ENCODE assay signal across 9 mouse cellular contexts in genomic region chr1:194929972-194930355, GRCm38 (mm10). TPM values are rescaled to one million over a fixed set of nuclear protein-coding genes. Genes with fewer than 3 reads are reported as not detected.
DNase-seq lines count a peak whose midpoint lies in the region; TF ChIP-seq lines count a peak whose summit lies in the region.
"Had no signal": no experiment of that assay in that cellular context is flagged by ENCODE, and none has a peak within 500 bp of the region (broad histone marks: within the 10 kb centered on the region; RNA-seq: fewer than 3 reads in every experiment).

No protein-coding gene starts in this region.

- H3K27me3 ChIP-seq in myocyte (ENCODE audit: control insufficient read depth, insufficient read depth, insufficient read length) = no peaks in the 10 kb centered on the region

- H3K27ac ChIP-seq in left cerebral cortex, adult 2 months = peak overlapping the region; percentile 61

- H3K4me3 ChIP-seq in left cerebral cortex, adult 2 months = no peak overlapping the region
- no peak overlapping the region for H3K4me3 ChIP-seq in myocyte

- peak overlapping the region; percentile 54 for H3K4me2 ChIP-seq in myocyte (ENCODE audit: low read depth)

- intact Hi-C loops in left cerebral cortex, adult 2 months (cut with DNase I) = no loop called here

- H3K79me2 ChIP-seq in myocyte (ENCODE audit: control insufficient read depth, insufficient read depth) = no peaks in the 10 kb centered on the region

- no peak for TF ChIP-seq CTCF in left cerebral cortex, adult 2 months (IDR thresholded peaks at IDR 0.05)

- H3ac ChIP-seq in myocyte (ENCODE audit: control insufficient read depth, insufficient read length) = no peak overlapping the region

- no peak for TF ChIP-seq POLR2A in myocyte (IDR thresholded peaks at IDR 0.05; ENCODE audit: insufficient read length, low read depth)

- H3K36me3 ChIP-seq in myocyte (ENCODE audit: control insufficient read depth, insufficient read depth) = no peaks in the 10 kb centered on the region

- no peak for DNase-seq in left cerebral cortex, adult 2 months (ENCODE audit: extremely low spot score in 1 of 2, low spot score in 2 of 2)
- no peak for DNase-seq in left cerebral cortex, adult 11 months (ENCODE audit: low spot score)
- DNase-seq in embryo, embryonic 10.5 days (ENCODE audit: low spot score) = peak; percentile 18
- peak; percentile 46 for DNase-seq in gonadal fat pad, adult 2 months (ENCODE audit: low read depth)
- no peak for DNase-seq in thymus, postnatal 0 days (ENCODE audit: low spot score)
- DNase-seq in natural killer cell, adult 2 months (ENCODE audit: low spot score in 2 of 2) = no peak
- DNase-seq in right cerebral cortex, postnatal 4 days = no peak
- DNase-seq: thymus, adult 18-20 months had no signal

TF ChIP-seq in myocyte, 11 proteins besides CTCF, POLR2A, EP300 and RAD21:
- no peak for TF ChIP-seq POLR2AphosphoS2 (IDR thresholded peaks at IDR 0.05; ENCODE audit: insufficient read length, low read depth)
- TF ChIP-seq CEBPB (IDR thresholded peaks at IDR 0.05; ENCODE audit: insufficient read depth, poor library complexity, severe bottlenecking) = peak; percentile 81

RNA-seq across cellular contexts. Expression of gene Cd34, which starts 8.7 kb away (rescaled TPM):
- total RNA-seq in left cerebral cortex, adult 2 months (2021) = 10 to 100 TPM; 57.8 to 66.1 TPM
- 88.4 and 91.6 TPM in 2 replicates for polyA plus RNA-seq in gonadal fat pad, adult 2 months (2012; rRNA removed)
- polyA plus RNA-seq in myocyte (2012; fragmentation: generic; extraction: Trizol) = 19.0 TPM
- 36.8 and 37.4 TPM in 2 replicates for polyA plus RNA-seq in thymus, postnatal 0 days (2015; fragmentation: Nextera tagmentation; extraction: Ambion mirVana)

Comparison
In these comparisons a context has a peak if more than half of its experiments do, and no peak if none do; other contexts are left out.
1. DNase-seq: peak in embryo, embryonic 10.5 days (single experiment) and gonadal fat pad, adult 2 months (single experiment); none in left cerebral cortex, adult 2 months (0 of 2), left cerebral cortex, adult 11 months (single experiment), thymus, postnatal 0 days (single experiment), natural killer cell, adult 2 months (0 of 2) and right cerebral cortex, postnatal 4 days (single experiment).